Mouse (Mus musculus): ENCODE data around the gene Psmb6.
A peak's percentile ranks its signal among the peaks of the same experiment; 100 is the strongest.
"Not testable (repeated sequence)": the region's sequence is repeated elsewhere in the genome, so short reads cannot be mapped to it uniquely, and the experiment has no call there.

Gene Psmb6

GRCm38 (mm10) chr11:70523306-70523989, 1.7 kb upstream of the Psmb6 start:
- DNase-seq (ENCODE audit: low read depth, low spot score) = not testable (repeated sequence)

- no peak for DNase-seq (ENCODE audit: low read depth, low spot score)
Measured at GRCm38 (mm10) chr11:70524782-70525181, 385 bp upstream of the Psmb6 start.

GRCm38 (mm10) chr11:70525726-70526125, 559 bp downstream of the Psmb6 start:
- DNase-seq (ENCODE audit: low read depth, low spot score) = no peak

GRCm38 (mm10) chr11:70526211-70526610, 1.0 kb downstream of the Psmb6 start:
- DNase-seq (ENCODE audit: low read depth, low spot score) = no peak

GRCm38 (mm10) chr11:70528610-70529009, 3.4 kb downstream of the Psmb6 start:
- no peak for DNase-seq (ENCODE audit: low read depth, low spot score)

GRCm38 (mm10) chr11:70531065-70531464, 5.9 kb downstream of the Psmb6 start:
- DNase-seq (ENCODE audit: low read depth, low spot score) = not testable (repeated sequence)

GRCm38 (mm10) chr11:70532839-70533238, 7.7 kb downstream of the Psmb6 start, which contains the start of gene Gm40193:
Gene Gm40193 (minus strand): TSS chr11:70532939.
- DNase-seq (ENCODE audit: low read depth, low spot score) = no peak

GRCm38 (mm10) chr11:70539423-70539822, 14.3 kb downstream of the Psmb6 start:
- no peak for DNase-seq (ENCODE audit: low read depth, low spot score)

- DNase-seq (ENCODE audit: low read depth, low spot score) = peak; percentile 86
Measured at GRCm38 (mm10) chr11:70539877-70540587, 14.9 kb downstream of the Psmb6 start, which contains the start of gene Pld2. Gene Pld2 (plus strand): TSS chr11:70540064.

- DNase-seq (ENCODE audit: low read depth, low spot score) = no peak
Measured at GRCm38 (mm10) chr11:70540928-70541327, 15.8 kb downstream of the Psmb6 start.

GRCm38 (mm10) chr11:70541415-70541814, 16.2 kb downstream of the Psmb6 start:
- no peak for DNase-seq (ENCODE audit: low read depth, low spot score)

GRCm38 (mm10) chr11:70544496-70544895, 19.3 kb downstream of the Psmb6 start:
- no peak for DNase-seq (ENCODE audit: low read depth, low spot score)

- no peak for DNase-seq (ENCODE audit: low read depth, low spot score)
Measured at GRCm38 (mm10) chr11:70551526-70551925, 26.4 kb downstream of the Psmb6 start.

- DNase-seq (ENCODE audit: low read depth, low spot score) = no peak
Measured at GRCm38 (mm10) chr11:70553940-70554339, 28.8 kb downstream of the Psmb6 start.

GRCm38 (mm10) chr11:70557545-70557944, 32.4 kb downstream of the Psmb6 start:
- DNase-seq (ENCODE audit: low read depth, low spot score) = no peak

GRCm38 (mm10) chr11:70561937-70562286, 36.7 kb downstream of the Psmb6 start:
- no peak for DNase-seq (ENCODE audit: low read depth, low spot score)

- peak; percentile 96 for DNase-seq (ENCODE audit: low read depth, low spot score)
Measured at GRCm38 (mm10) chr11:70562287-70562994, 37.3 kb downstream of the Psmb6 start, which contains the start of gene Mink1. Gene Mink1 (plus strand): TSS chr11:70562881.

- DNase-seq (ENCODE audit: low read depth, low spot score) = no peak
Measured at GRCm38 (mm10) chr11:70562995-70563469, 37.9 kb downstream of the Psmb6 start.

GRCm38 (mm10) chr11:70563470-70564275, 38.5 kb downstream of the Psmb6 start:
- peak; percentile 45 for DNase-seq (ENCODE audit: low read depth, low spot score)

- no peak for DNase-seq (ENCODE audit: low read depth, low spot score)
Measured at GRCm38 (mm10) chr11:70564276-70564873, 39.2 kb downstream of the Psmb6 start.

- DNase-seq (ENCODE audit: low read depth, low spot score) = no peak
Measured at GRCm38 (mm10) chr11:70566586-70566985, 41.4 kb downstream of the Psmb6 start.
